Mouse (Mus musculus) 3T3-L1 (cell line): Measurements from ENCODE around the gene Mtmr12.

Source experiments
- DNase-seq: peaks from one replicate; pipeline ENCODE4 v3.0.0-alpha.2; 2015; ENCODE audit warnings: low read depth, low spot score

The Mtmr12 gene

DNA sequence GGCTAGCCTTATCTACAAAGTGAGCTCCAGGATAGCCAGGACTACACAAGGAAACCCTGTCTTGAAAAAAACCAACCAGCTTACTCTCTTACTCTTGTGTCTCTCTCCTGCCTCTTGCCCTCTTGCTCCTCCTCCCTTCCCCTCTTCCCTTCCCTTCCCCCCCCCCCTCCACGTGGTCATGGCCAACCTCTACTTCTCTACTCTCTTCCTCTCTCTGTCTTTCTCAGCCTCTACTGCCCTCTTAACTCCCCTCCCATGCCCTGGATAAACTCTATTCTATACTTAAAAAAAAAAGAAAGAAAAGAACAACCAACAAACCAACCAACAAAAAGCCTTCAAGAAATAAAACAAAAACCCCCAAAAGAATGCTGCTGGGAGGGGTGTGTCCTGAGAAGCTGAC, 30.7 kb downstream of the Mtmr12 start:
- DNase-seq: no peak

- DNase-seq: no peak
These were observed 31.2 kb downstream of the Mtmr12 start for GRCm38 (mm10) chr15:12235983-12236382.

DNA sequence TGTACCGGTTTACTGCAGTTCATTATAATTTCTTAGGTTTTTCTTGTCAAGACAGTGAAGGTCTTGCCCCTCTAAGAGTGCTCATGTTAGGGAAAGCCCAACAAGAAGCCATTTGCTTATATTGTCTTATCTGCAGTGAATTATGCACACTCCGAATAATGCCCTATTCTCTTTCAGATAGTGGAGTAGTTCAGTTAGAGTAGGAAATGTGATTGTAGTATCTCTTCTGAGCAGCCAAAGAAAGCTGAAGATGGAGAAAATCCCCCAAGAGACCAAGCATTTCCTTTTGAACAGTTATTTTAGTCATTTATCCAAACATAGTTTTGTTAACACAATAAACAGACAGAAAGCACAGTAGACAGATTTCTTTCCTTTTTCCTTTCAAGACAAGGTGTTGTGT, 32.1 kb downstream of the Mtmr12 start:
- DNase-seq: no peak

- DNase-seq: no peak
These were observed 32.7 kb downstream of the Mtmr12 start for GRCm38 (mm10) chr15:12237539-12237938.

- no peak for DNase-seq
These were observed 33.5 kb downstream of the Mtmr12 start for GRCm38 (mm10) chr15:12238337-12238736.

DNA sequence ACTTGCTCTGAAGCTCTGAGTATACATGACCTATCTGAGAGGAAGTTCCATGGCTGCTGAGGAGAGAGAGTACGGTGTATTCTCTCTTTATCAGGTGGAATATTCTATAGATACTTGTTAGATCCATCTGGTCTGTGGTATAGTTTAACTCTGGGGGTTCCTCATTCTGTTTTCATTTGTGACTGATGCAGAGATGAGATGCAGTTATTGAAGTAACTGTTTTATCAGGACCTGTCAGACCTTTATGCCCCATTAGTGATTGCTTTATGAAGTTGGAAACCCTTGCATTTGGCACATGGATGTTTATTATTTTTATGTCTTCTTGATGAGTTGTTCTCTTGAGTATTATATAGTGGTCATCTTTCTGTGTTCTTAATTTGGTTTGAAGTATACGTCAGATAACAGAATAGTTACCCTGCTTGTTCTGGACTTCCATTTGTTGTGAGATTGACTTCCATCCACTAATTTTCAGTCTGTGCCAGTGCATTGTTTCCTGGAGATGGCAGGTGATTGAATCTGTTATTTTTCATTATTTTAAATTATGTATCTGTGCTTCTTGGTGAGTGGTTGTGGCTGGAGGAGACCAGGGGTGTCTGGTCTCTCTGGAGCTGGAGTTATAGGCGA, 36.0 kb downstream of the Mtmr12 start:
- no peak for DNase-seq

DNA sequence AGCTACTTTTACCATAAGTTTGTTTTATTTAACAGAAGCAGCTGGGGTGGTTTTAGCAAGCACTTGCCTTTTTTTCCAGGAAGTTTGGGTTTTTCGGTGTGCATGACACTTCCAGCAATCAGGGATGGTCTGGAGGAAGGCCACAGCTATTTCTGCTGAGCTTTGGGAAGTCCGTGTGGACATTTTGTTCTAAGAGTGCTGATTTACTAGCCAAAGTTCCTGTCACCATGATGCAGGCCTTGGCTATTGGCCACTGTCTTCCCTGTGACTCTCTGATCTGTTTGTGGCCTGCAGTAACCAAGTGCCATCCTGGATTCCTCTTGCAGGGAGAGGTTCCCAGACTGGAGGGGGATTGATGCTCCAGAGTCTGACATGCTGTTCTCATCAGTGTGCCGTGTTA, 39.0 kb downstream of the Mtmr12 start:
- no peak for DNase-seq

DNA sequence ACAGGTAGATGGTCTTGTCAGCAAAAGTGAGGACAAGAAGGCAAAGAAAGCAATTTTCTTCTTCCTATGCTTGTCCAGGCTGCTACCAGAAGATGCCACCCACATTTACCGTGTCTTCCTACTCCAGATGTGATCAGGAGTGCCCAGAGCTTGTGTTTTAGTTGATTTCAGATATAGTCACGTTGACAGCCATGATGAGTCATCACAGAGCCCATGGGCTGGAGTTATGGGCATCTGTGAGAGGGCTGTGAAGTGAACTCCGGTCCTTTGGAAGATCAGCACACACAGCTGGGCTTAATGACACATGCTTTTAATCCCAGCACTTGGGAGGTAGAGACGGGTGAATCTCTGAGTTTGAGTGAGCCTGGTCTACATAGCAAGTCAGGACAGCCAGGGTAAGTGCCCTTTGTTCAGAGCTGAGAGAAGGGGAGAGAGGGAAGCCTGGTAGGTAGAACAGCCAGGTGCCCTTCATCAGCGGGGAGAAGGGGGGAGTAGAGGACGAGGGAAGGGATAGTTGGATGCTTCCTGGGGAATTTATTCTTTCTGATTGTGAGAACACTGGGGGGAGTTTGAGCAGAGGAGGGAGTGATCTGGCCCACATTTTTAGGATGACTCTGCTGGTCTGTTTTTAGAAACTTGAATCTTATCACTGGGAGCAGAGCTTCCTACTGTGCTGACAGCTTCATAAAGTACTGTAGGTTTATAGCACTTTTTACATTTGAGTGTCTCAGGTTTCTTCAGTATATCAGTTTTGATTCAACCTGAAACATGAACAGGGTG, 40.9 kb downstream of the Mtmr12 start:
- peak; percentile 69 for DNase-seq

DNA sequence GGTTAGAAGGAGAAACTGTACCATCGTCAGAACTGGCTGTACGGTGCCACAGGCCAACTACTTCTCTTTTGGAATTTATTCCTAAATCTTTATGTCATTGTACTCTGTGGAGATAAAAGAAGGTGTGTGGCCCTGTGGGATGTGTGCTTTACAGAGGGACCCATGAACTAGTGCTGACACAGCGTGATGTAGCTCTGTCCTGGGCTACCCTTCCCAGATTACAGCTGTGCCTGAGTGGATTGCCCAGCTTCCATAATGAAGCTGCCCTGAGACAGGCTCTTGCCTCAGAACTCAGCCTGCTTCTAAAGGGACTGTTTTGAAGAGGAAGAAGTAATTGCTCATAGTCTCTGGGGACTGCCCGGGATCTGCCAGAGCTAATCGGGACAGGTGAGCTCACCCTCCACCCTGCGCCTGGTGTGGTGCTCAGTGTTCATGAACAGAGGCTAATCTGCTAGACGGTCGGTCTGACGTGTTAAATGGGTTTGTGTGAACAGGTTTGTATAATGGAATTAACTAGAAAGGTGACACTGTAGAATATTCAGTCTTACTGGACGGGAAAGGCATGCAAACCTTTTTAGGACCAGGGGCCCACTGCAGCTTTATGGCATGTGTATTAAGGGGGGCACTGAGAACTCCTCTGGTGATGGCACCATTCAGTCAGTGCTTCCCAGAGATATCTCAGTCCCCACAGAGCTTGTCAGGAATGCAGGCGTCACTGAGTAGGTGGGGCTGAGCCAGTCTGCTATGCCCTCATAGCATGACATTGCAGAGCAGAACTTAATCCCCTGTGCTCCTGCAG, 41.7 kb downstream of the Mtmr12 start:
- DNase-seq: no peak

GRCm38 (mm10) chr15:12247159-12247603, 42.4 kb downstream of the Mtmr12 start:
- no peak for DNase-seq

- DNase-seq: peak; percentile 58
These were observed 43.5 kb downstream of the Mtmr12 start for GRCm38 (mm10) chr15:12248279-12248678.

GRCm38 (mm10) chr15:12250350-12250749, 45.5 kb downstream of the Mtmr12 start:
- no peak for DNase-seq

- DNase-seq: no peak
These were observed 46.8 kb downstream of the Mtmr12 start for GRCm38 (mm10) chr15:12251416-12252140.

GRCm38 (mm10) chr15:12252141-12252489, 47.3 kb downstream of the Mtmr12 start:
- DNase-seq: no peak

- DNase-seq: no peak
These were observed 53.1 kb downstream of the Mtmr12 start for GRCm38 (mm10) chr15:12257730-12258494.

GRCm38 (mm10) chr15:12263056-12263455, 58.2 kb downstream of the Mtmr12 start:
- no peak for DNase-seq

- DNase-seq: peak; percentile 32
These were observed 61.6 kb downstream of the Mtmr12 start for GRCm38 (mm10) chr15:12266460-12266859.

DNA sequence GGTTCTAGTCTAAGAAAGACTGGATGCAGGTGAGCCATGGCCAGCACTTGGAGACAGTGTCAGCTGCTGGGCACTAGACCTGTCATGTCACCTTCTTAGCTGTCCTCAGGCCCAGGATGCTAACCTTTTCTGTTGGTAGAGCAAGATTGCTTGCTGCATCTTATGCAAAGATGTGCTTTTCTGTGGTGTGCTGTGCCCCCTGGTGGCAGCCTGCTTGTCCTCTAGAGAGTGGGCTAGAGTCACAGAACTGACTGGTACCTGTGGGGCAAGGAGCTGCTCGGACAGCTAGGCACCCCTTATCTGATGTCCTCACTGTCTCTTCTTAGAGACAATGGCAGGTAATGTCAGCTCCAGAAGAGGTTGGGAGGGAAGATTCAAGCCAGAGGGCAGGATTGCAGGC, 63.2 kb downstream of the Mtmr12 start:
- peak; percentile 75 for DNase-seq

- DNase-seq: no peak
These were observed 66.5 kb downstream of the Mtmr12 start for GRCm38 (mm10) chr15:12271340-12271739.

DNA sequence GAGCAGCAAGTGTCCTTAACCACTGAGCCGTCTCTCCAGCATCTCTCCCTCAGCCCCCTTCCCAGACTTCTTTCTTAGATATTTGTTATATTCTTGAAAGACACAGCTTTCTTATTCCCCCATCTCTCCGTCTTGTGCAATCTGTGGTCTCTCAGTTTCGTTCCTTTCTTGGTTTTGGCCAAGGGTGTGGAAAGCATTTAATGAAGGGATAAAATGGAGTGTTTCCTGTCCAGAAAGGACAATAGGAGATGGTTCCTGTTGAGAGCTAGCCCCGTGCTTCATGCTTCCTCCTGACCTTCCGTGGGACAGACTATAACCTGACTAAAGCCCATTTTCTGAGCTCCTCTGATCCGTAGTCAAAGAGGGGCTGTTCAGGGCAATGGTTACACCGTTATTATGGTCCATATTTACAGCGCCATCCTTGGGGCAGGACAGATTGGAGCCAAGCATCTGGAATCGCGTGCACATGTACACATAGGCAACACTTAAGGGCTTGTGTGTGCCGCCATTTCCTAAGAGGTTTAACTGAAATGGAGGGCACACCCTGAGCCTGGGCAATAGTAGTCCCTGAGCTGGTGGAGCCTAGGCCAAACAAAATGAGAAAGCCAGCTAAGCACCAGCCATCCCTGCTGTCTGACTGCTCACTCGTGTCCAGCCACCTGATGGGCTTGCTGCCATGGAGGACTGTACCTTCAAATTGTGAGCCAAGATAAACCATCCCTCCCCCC, 68.7 kb downstream of the Mtmr12 start:
- DNase-seq: no peak
